Mouse (Mus musculus): ENCODE results near the gene Auts2.

DNA sequence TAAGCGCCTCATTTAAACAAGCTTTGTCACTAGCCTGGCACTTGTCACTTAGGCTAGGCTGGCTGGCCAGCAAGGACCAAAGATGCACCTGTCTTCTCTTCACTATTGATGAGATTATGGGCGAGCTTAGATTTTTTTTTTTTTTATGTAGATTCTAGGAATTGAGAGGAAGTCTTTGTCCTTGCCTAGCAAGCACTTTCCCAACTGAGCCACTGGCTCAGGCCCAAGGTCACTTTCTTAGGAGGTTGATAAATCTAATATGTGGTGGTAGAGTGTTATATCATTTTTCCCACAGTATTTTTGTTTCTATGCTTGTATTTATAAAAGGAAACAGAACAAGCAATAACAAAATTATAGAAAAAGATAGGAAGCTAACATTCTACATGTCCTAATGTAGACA lies 571.2 kb downstream of the Auts2 start:
- TF ChIP-seq TAL1 (IDR thresholded peaks at IDR 0.05; ENCODE audit: low read length) (no peak), GATA1 (IDR thresholded peaks at IDR 0.05; ENCODE audit: low read length) (no peak)
